Mouse (Mus musculus): Measurements from ENCODE around the gene Tmem79.
"Not testable (repeated sequence)": the region's sequence is repeated elsewhere in the genome, so short reads cannot be mapped to it uniquely, and the experiment has no call there.

The Tmem79 gene

GRCm38 (mm10) chr3:88336058-88337013 is at the start of gene Tmem79, which contains the start of gene Smg5:
TSS of gene Tmem79 (minus strand) at chr3:88336148.
TSS of gene Smg5 (plus strand) at chr3:88336260.
- DNase-seq (ENCODE audit: low read depth, low spot score) = peak; percentile 96

GRCm38 (mm10) chr3:88384364-88384763 is 48.4 kb upstream of the Tmem79 start, which contains the start of gene Bglap:
TSS of gene Bglap (minus strand) at chr3:88384464.
- DNase-seq (ENCODE audit: low read depth, low spot score) = no peak

GRCm38 (mm10) chr3:88382383-88382782 is 46.4 kb upstream of the Tmem79 start:
- not testable (repeated sequence) for DNase-seq (ENCODE audit: low read depth, low spot score)

GRCm38 (mm10) chr3:88381389-88382315 is 45.7 kb upstream of the Tmem79 start:
- peak; percentile 70 for DNase-seq (ENCODE audit: low read depth, low spot score)

GRCm38 (mm10) chr3:88378599-88378998 is 42.7 kb upstream of the Tmem79 start, which contains the start of gene Bglap2:
TSS of gene Bglap2 (minus strand) at chr3:88378699.
- not testable (repeated sequence) for DNase-seq (ENCODE audit: low read depth, low spot score)

GRCm38 (mm10) chr3:88376644-88377043 is 40.7 kb upstream of the Tmem79 start:
- DNase-seq (ENCODE audit: low read depth, low spot score) = not testable (repeated sequence)

- peak; percentile 71 for DNase-seq (ENCODE audit: low read depth, low spot score)
Measured at GRCm38 (mm10) chr3:88375750-88376626, 40.0 kb upstream of the Tmem79 start.

GRCm38 (mm10) chr3:88372643-88373042 is 36.7 kb upstream of the Tmem79 start, which contains the start of gene Bglap3:
TSS of gene Bglap3 (minus strand) at chr3:88372743.
- peak; percentile 47 for DNase-seq (ENCODE audit: low read depth, low spot score)

GRCm38 (mm10) chr3:88368511-88368910 is 32.6 kb upstream of the Tmem79 start:
- DNase-seq (ENCODE audit: low read depth, low spot score) = not testable (repeated sequence)

- not testable (repeated sequence) for DNase-seq (ENCODE audit: low read depth, low spot score)
Measured at GRCm38 (mm10) chr3:88367517-88367916, 31.6 kb upstream of the Tmem79 start.

GRCm38 (mm10) chr3:88366830-88367428 is 31.0 kb upstream of the Tmem79 start:
- peak; percentile 52 for DNase-seq (ENCODE audit: low read depth, low spot score)

- no peak for DNase-seq (ENCODE audit: low read depth, low spot score)
Measured at GRCm38 (mm10) chr3:88365705-88366361, 29.9 kb upstream of the Tmem79 start.

GRCm38 (mm10) chr3:88364337-88364736 is 28.4 kb upstream of the Tmem79 start, which contains the start of gene Paqr6:
TSS of gene Paqr6 (plus strand) at chr3:88364584.
- peak; percentile 90 for DNase-seq (ENCODE audit: low read depth, low spot score)

- no peak for DNase-seq (ENCODE audit: low read depth, low spot score)
Measured at GRCm38 (mm10) chr3:88363700-88364099, 27.8 kb upstream of the Tmem79 start.

GRCm38 (mm10) chr3:88361612-88362313 is 25.8 kb upstream of the Tmem79 start:
- DNase-seq (ENCODE audit: low read depth, low spot score) = no peak

GRCm38 (mm10) chr3:88361096-88361495 is 25.1 kb upstream of the Tmem79 start:
- no peak for DNase-seq (ENCODE audit: low read depth, low spot score)

GRCm38 (mm10) chr3:88359989-88360388 is 24.0 kb upstream of the Tmem79 start:
- DNase-seq (ENCODE audit: low read depth, low spot score) = no peak

- no peak for DNase-seq (ENCODE audit: low read depth, low spot score)
Measured at GRCm38 (mm10) chr3:88359584-88359983, 23.6 kb upstream of the Tmem79 start.

All from R1 (cell line).